Mouse (Mus musculus): Measurements from ENCODE around the gene Bpifb5. TPM values are rescaled to one million over a fixed set of nuclear protein-coding genes. Genes with fewer than 3 reads are reported as not detected.
"Not testable (repeated sequence)": the region's sequence is repeated elsewhere in the genome, so short reads cannot be mapped to it uniquely, and the experiment has no call there.

Bpifb5 gene
- polyA plus RNA-seq (2017; shearing (Covaris generic)) = not detected

GRCm38 (mm10) chr2:154223265-154223916, at the start of gene Bpifb5:
Bpifb5 (plus strand) TSS chr2:154223742.
- ATAC-seq = no peak

- ATAC-seq = not testable (repeated sequence)
Measured at GRCm38 (mm10) chr2:154181900-154182299, 41.6 kb upstream of the Bpifb5 start.

- ATAC-seq = not testable (repeated sequence)
Measured at GRCm38 (mm10) chr2:154183061-154183460, 40.5 kb upstream of the Bpifb5 start.

GRCm38 (mm10) chr2:154185319-154185718, 38.2 kb upstream of the Bpifb5 start:
- no peak for ATAC-seq

GRCm38 (mm10) chr2:154185748-154186147, 37.8 kb upstream of the Bpifb5 start:
- no peak for ATAC-seq

- ATAC-seq = no peak
Measured at GRCm38 (mm10) chr2:154187468-154187867, 36.1 kb upstream of the Bpifb5 start.

- no peak for ATAC-seq
Measured at GRCm38 (mm10) chr2:154189877-154190434, 33.6 kb upstream of the Bpifb5 start.

GRCm38 (mm10) chr2:154190546-154191258, 32.8 kb upstream of the Bpifb5 start, which contains the start of gene Bpifb1:
Bpifb1 (plus strand) TSS chr2:154190818.
- no peak for ATAC-seq

- no peak for ATAC-seq
Measured at GRCm38 (mm10) chr2:154192141-154192540, 31.4 kb upstream of the Bpifb5 start.

GRCm38 (mm10) chr2:154193071-154193470, 30.5 kb upstream of the Bpifb5 start:
- ATAC-seq = no peak

GRCm38 (mm10) chr2:154193994-154194504, 29.5 kb upstream of the Bpifb5 start:
- no peak for ATAC-seq

GRCm38 (mm10) chr2:154197036-154197435, 26.5 kb upstream of the Bpifb5 start:
- ATAC-seq = no peak

- no peak for ATAC-seq
Measured at GRCm38 (mm10) chr2:154204630-154205029, 18.9 kb upstream of the Bpifb5 start.

- ATAC-seq = no peak
Measured at GRCm38 (mm10) chr2:154206908-154207307, 16.6 kb upstream of the Bpifb5 start.

- no peak for ATAC-seq
Measured at GRCm38 (mm10) chr2:154209112-154209511, 14.4 kb upstream of the Bpifb5 start.

- no peak for ATAC-seq
Measured at GRCm38 (mm10) chr2:154211121-154211520, 12.4 kb upstream of the Bpifb5 start.

- ATAC-seq = no peak
Measured at GRCm38 (mm10) chr2:154211881-154212280, 11.7 kb upstream of the Bpifb5 start.

GRCm38 (mm10) chr2:154215191-154215590, 8.4 kb upstream of the Bpifb5 start:
- ATAC-seq = no peak

GRCm38 (mm10) chr2:154219950-154220349, 3.6 kb upstream of the Bpifb5 start:
- no peak for ATAC-seq

- ATAC-seq = no peak
Measured at GRCm38 (mm10) chr2:154223917-154224273, 353 bp downstream of the Bpifb5 start.

GRCm38 (mm10) chr2:154226991-154227390, 3.4 kb downstream of the Bpifb5 start:
- ATAC-seq = no peak

GRCm38 (mm10) chr2:154227830-154228229, 4.3 kb downstream of the Bpifb5 start:
- no peak for ATAC-seq

- ATAC-seq = no peak
Measured at GRCm38 (mm10) chr2:154233426-154233825, 9.9 kb downstream of the Bpifb5 start.

- ATAC-seq = no peak
Measured at GRCm38 (mm10) chr2:154240771-154241170, 17.2 kb downstream of the Bpifb5 start.

Data from activated CD4-positive, CD25-positive, alpha-beta regulatory T cell, adult 4 months (primary cell).